Mouse (Mus musculus): ENCODE data around the gene Zfp719.

The Zfp719 gene

GRCm38 (mm10) chr7:43607743-43608287 lies 28.4 kb downstream of the Zfp719 start:
- no peak for DNase-seq

- no peak for DNase-seq
Observed at GRCm38 (mm10) chr7:43608316-43608824, 29.0 kb downstream of the Zfp719 start.

- DNase-seq, result no peak
Observed at GRCm38 (mm10) chr7:43613816-43614551, 34.6 kb downstream of the Zfp719 start.

GRCm38 (mm10) chr7:43622927-43623326 lies 43.5 kb downstream of the Zfp719 start:
- DNase-seq, result no peak

GRCm38 (mm10) chr7:43623819-43624218 lies 44.4 kb downstream of the Zfp719 start:
- DNase-seq, result no peak

- DNase-seq, result no peak
Observed at GRCm38 (mm10) chr7:43625065-43625464, 45.7 kb downstream of the Zfp719 start.

GRCm38 (mm10) chr7:43625794-43626422 lies 46.5 kb downstream of the Zfp719 start:
- no peak for DNase-seq

GRCm38 (mm10) chr7:43633940-43634339 lies 54.5 kb downstream of the Zfp719 start:
- no peak for DNase-seq

- DNase-seq, result no peak
Observed at GRCm38 (mm10) chr7:43634500-43634899, 55.1 kb downstream of the Zfp719 start, which contains the start of gene Ceacam18. Ceacam18 (plus strand) TSS chr7:43634707.

GRCm38 (mm10) chr7:43636194-43636593 lies 56.8 kb downstream of the Zfp719 start:
- no peak for DNase-seq

GRCm38 (mm10) chr7:43637118-43637517 lies 57.7 kb downstream of the Zfp719 start:
- no peak for DNase-seq

- DNase-seq, result no peak
Observed at GRCm38 (mm10) chr7:43642587-43642986, 63.2 kb downstream of the Zfp719 start.
